Mouse (Mus musculus) erythroid progenitor cell, adult 5-6 weeks (primary cell): ENCODE measurements around the gene Tmem135. TPM values are rescaled to one million over a fixed set of nuclear protein-coding genes. Genes with fewer than 3 reads are reported as not detected.

ENCODE experiments used
- ATAC-seq: replicated peaks from 2 replicates; pipeline ENCODE4 v1.8.0; 2016; ENCODE audit warnings: moderate number of reproducible peaks, mild to moderate bottlenecking, moderate TSS enrichment, inconsistent platforms; ENCODE audit not compliant: poor library complexity, low FRiP score, severe bottlenecking
- total RNA-seq, 2 experiments: library from RNA; stranded (forward) in 1 of 2; stranded (reverse) in 1 of 2; fragments of 150-400 nt in 1 of 2; fragments of 186-747, 209-891 nt in 1 of 2; gene quantifications; 2 replicates each; pipeline versions ENCODE4 v1.2.3 to v1.2.4; 2015 to 2017; ENCODE audit warnings: low replicate concordance in 2 of 2

The Tmem135 gene
- total RNA-seq, 2 experiments from 2014 or later = 10.7 to 12.2 TPM

- no peak for ATAC-seq
Observed at GRCm38 (mm10) chr7:89156629-89157028, 247.4 kb downstream of the Tmem135 start.

- ATAC-seq = no peak
Observed at GRCm38 (mm10) chr7:89155741-89156140, 248.3 kb downstream of the Tmem135 start.

- no peak for ATAC-seq
Observed at GRCm38 (mm10) chr7:89155223-89155622, 248.8 kb downstream of the Tmem135 start.

GRCm38 (mm10) chr7:89151345-89151744 is 252.7 kb downstream of the Tmem135 start:
- ATAC-seq = no peak

- ATAC-seq = no peak
Observed at GRCm38 (mm10) chr7:89140640-89141300, 263.3 kb downstream of the Tmem135 start.

- ATAC-seq = no peak
Observed at GRCm38 (mm10) chr7:89134884-89135511, 269.0 kb downstream of the Tmem135 start.

- no peak for ATAC-seq
Observed at GRCm38 (mm10) chr7:89126063-89126882, 277.7 kb downstream of the Tmem135 start.

GRCm38 (mm10) chr7:89116261-89116664 is 287.8 kb downstream of the Tmem135 start:
- ATAC-seq = no peak

GRCm38 (mm10) chr7:89115633-89116032 is 288.4 kb downstream of the Tmem135 start:
- ATAC-seq = no peak

- no peak for ATAC-seq
Observed at GRCm38 (mm10) chr7:89106421-89106820, 297.6 kb downstream of the Tmem135 start.

- ATAC-seq = no peak
Observed at GRCm38 (mm10) chr7:89099756-89100155, 304.3 kb downstream of the Tmem135 start.

Other genes starting within 250 kb of the Tmem135 start
- under 0.01 and 0.36 TPM in 2 replicates for gene Fzd4, start 133 bp upstream of the Tmem135 start, total RNA-seq (2015; ENCODE audit: low replicate concordance)
- 0.26 TPM in 1 of 2 replicates, not detected in the other for gene Fzd4, start 133 bp upstream of the Tmem135 start, total RNA-seq (2017; ENCODE audit: low replicate concordance)
- not detected in 2 replicates for gene Prss23, start 123.0 kb upstream of the Tmem135 start, total RNA-seq (2015; ENCODE audit: low replicate concordance)
- 0.77 TPM in 1 of 2 replicates, not detected in the other for gene Prss23, start 123.0 kb upstream of the Tmem135 start, total RNA-seq (2017; ENCODE audit: low replicate concordance)
- gene Me3, start 228.2 kb upstream of the Tmem135 start, total RNA-seq (2015; ENCODE audit: low replicate concordance) = 1.1 TPM in 1 of 2 replicates, not detected in the other
- gene Me3, start 228.2 kb upstream of the Tmem135 start, total RNA-seq (2017; ENCODE audit: low replicate concordance) = not detected in 2 replicates